Mouse (Mus musculus) myocyte (in vitro differentiated cells): ENCODE measurements around the gene AC140267.1.

Experiments used
- CEBPB ChIP-seq: IDR thresholded peaks from 2 replicates; pipeline ENCODE4 v1.6.1; 2011; ENCODE audit warnings: mild to moderate bottlenecking, moderate library complexity; ENCODE audit not compliant: poor library complexity, insufficient read depth, severe bottlenecking
- TCF3 ChIP-seq: IDR thresholded peaks from one replicate; pipeline ENCODE4 v1.6.1; 2011; ENCODE audit warnings: low read depth, control low read depth; ENCODE audit not compliant: insufficient read length

- TF ChIP-seq TCF3 = no peak
- no peak for TF ChIP-seq CEBPB
Observed at GRCm38 (mm10) chr15:80235535-80235934, at the start of gene AC140267.1.
